Mouse (Mus musculus) MEL (cell line): ENCODE data around the gene Irx5. TPM values are rescaled to one million over a fixed set of nuclear protein-coding genes. Genes with fewer than 3 reads are reported as not detected.

Source experiments
- DNase-seq: peaks from one replicate; pipeline ENCODE4 v3.0.0; 2011; ENCODE audit warnings: low read depth, low spot score
- H3K27ac ChIP-seq: 2 replicates; pipeline ENCODE4 v1.5.1; 2012; ENCODE audit warnings: low read depth, mild to moderate bottlenecking, control low read depth, low read length, moderate library complexity; ENCODE audit not compliant: control insufficient read depth
- H3K27me3 ChIP-seq, 2 experiments: fragments of 150-350 bp in 1 of 2; sonication (generic) in 1 of 2; 2 replicates each; pipeline ENCODE4 v1.6.1; 2012; ENCODE audit warnings: low read length in 2 of 2, mild to moderate bottlenecking in 2 of 2, improper control_type of control experiment in 1 of 2, moderate library complexity in 1 of 2; ENCODE audit not compliant: insufficient read depth in 2 of 2, control insufficient read depth in 1 of 2
- H3K36me3 ChIP-seq, 2 experiments: 2 replicates each; pipeline ENCODE4 v1.6.1; 2012 to 2014; ENCODE audit warnings: low read length in 2 of 2, improper control_type of control experiment in 1 of 2, inconsistent platforms in 1 of 2, mild to moderate bottlenecking in 1 of 2; ENCODE audit not compliant: insufficient read depth in 2 of 2, control insufficient read depth in 1 of 2
- H3K4me1 ChIP-seq, 2 experiments: fragments of 150-350 bp in 1 of 2; sonication (generic) in 1 of 2; 2 replicates each; pipeline ENCODE4 v1.6.1; 2012; ENCODE audit warnings: low read length in 2 of 2, improper control_type of control experiment in 1 of 2, mild to moderate bottlenecking in 1 of 2; ENCODE audit not compliant: insufficient read depth in 2 of 2, control insufficient read depth in 1 of 2
- H3K4me3 ChIP-seq, 2 experiments: fragments of 150-350 bp in 1 of 2; sonication (generic) in 1 of 2; 2 replicates each; pipeline ENCODE4 v1.5.1; 2012; ENCODE audit warnings: low read depth in 2 of 2, low read length in 2 of 2, mild to moderate bottlenecking in 2 of 2, moderate library complexity in 2 of 2, control low read depth in 1 of 2, improper control_type of control experiment in 1 of 2; ENCODE audit not compliant: control insufficient read depth in 1 of 2, insufficient read depth in 1 of 2
- H3K79me2 ChIP-seq: 2 replicates; pipeline ENCODE4 v1.6.1; 2012; ENCODE audit warnings: mild to moderate bottlenecking, low read length, moderate library complexity; ENCODE audit not compliant: control insufficient read depth, poor library complexity, insufficient read depth
- H3K9ac ChIP-seq: 2 replicates; pipeline ENCODE4 v1.6.1; 2012; ENCODE audit warnings: low read depth, mild to moderate bottlenecking, control low read depth, low read length, moderate library complexity; ENCODE audit not compliant: control insufficient read depth, poor library complexity, severe bottlenecking
- H3K9me3 ChIP-seq: fragments of 150-350 bp; sonication (generic); replicated peaks from 2 replicates; pipeline ENCODE4 v1.6.1; 2012; ENCODE audit warnings: mild to moderate bottlenecking, low read length, improper control_type of control experiment, moderate library complexity; ENCODE audit not compliant: insufficient read depth
- BHLHE40 ChIP-seq: IDR thresholded peaks from 2 replicates; pipeline ENCODE4 v1.6.1; 2012; ENCODE audit warnings: low read depth, mild to moderate bottlenecking, inconsistent platforms, low read length, improper control_type of control experiment, borderline replicate concordance
- CHD1 ChIP-seq: IDR thresholded peaks from 2 replicates; pipeline ENCODE4 v1.6.1; 2012; ENCODE audit warnings: low read depth, mild to moderate bottlenecking, inconsistent platforms, low read length, improper control_type of control experiment
- EP300 ChIP-seq, 2 experiments: IDR thresholded peaks; 2 replicates each; pipeline ENCODE4 v1.6.1; 2011; ENCODE audit warnings: improper control_type of control experiment in 2 of 2, low read length in 2 of 2, low read depth in 1 of 2, mild to moderate bottlenecking in 1 of 2
- ETS1 ChIP-seq: IDR thresholded peaks from 2 replicates; pipeline ENCODE4 v1.6.1; 2012; ENCODE audit warnings: low read depth, mild to moderate bottlenecking, inconsistent platforms, low read length, improper control_type of control experiment, moderate library complexity
- JUND ChIP-seq: IDR thresholded peaks from 2 replicates; pipeline ENCODE4 v1.6.1; 2011; ENCODE audit warnings: low read depth, mild to moderate bottlenecking, improper control_type of control experiment, low read length
- MAZ ChIP-seq: IDR thresholded peaks from 2 replicates; pipeline ENCODE4 v1.6.1; 2012; ENCODE audit warnings: low read depth, mild to moderate bottlenecking, inconsistent platforms, low read length, improper control_type of control experiment
- MXI1 ChIP-seq: IDR thresholded peaks from 2 replicates; pipeline ENCODE4 v1.6.1; 2011; ENCODE audit warnings: mild to moderate bottlenecking, low read depth, low read length, improper control_type of control experiment
- MYC ChIP-seq: IDR thresholded peaks from 2 replicates; pipeline ENCODE4 v1.6.1; 2011; ENCODE audit warnings: low read depth, mild to moderate bottlenecking, low read length, improper control_type of control experiment, moderate library complexity
- POLR2AphosphoS5 ChIP-seq: IDR thresholded peaks from 2 replicates; pipeline ENCODE4 v1.6.1; 2012; ENCODE audit warnings: low read depth, borderline replicate concordance, mild to moderate bottlenecking, inconsistent platforms, low read length, moderate library complexity, mixed read lengths
- SIN3A ChIP-seq: IDR thresholded peaks from 2 replicates; pipeline ENCODE4 v1.6.1; 2012; ENCODE audit warnings: low read length, improper control_type of control experiment, inconsistent platforms
- TAL1 ChIP-seq: IDR thresholded peaks from 2 replicates; pipeline ENCODE4 v1.6.1; 2012; ENCODE audit warnings: mild to moderate bottlenecking, inconsistent platforms, low read length, moderate library complexity, mixed read lengths
- TCF12 ChIP-seq: IDR thresholded peaks from 2 replicates; pipeline ENCODE4 v1.6.1; 2014; ENCODE audit warnings: low read depth, mild to moderate bottlenecking, inconsistent platforms, low read length, improper control_type of control experiment, moderate library complexity
- UBTF ChIP-seq: IDR thresholded peaks from 2 replicates; pipeline ENCODE4 v1.6.1; 2012; ENCODE audit warnings: low read depth, mild to moderate bottlenecking, inconsistent platforms, low read length, improper control_type of control experiment, moderate library complexity, borderline replicate concordance; ENCODE audit not compliant: insufficient read depth
- USF1 ChIP-seq: IDR thresholded peaks from 2 replicates; pipeline ENCODE4 v1.6.1; 2014; ENCODE audit warnings: low read depth, mild to moderate bottlenecking, inconsistent platforms, low read length, improper control_type of control experiment, moderate library complexity
- USF2 ChIP-seq, 2 experiments: IDR thresholded peaks; 2 replicates each; pipeline ENCODE4 v1.6.1; 2011 to 2012; ENCODE audit warnings: improper control_type of control experiment in 2 of 2, low read length in 2 of 2, borderline replicate concordance in 1 of 2, inconsistent platforms in 1 of 2, low read depth in 1 of 2, mild to moderate bottlenecking in 1 of 2; ENCODE audit not compliant: insufficient read depth in 1 of 2
- ZC3H11A ChIP-seq: IDR thresholded peaks from 2 replicates; pipeline ENCODE4 v1.6.1; 2012; ENCODE audit warnings: low read depth, mild to moderate bottlenecking, inconsistent platforms, low read length, improper control_type of control experiment
- polyA plus RNA-seq, 2 experiments: library from polyadenylated mRNA; stranded (reverse) in 1 of 2; unstranded in 1 of 2; fragments of >175 nt in 1 of 2; fragments of >200 nt in 1 of 2; gene quantifications; 2 replicates each; pipeline versions ENCODE4 v1.2.1 to v1.2.4; 2012; ENCODE audit warnings: low replicate concordance in 2 of 2, low read depth in 1 of 2; ENCODE audit not compliant: insufficient read length in 2 of 2, insufficient read depth in 1 of 2, missing spikeins in 1 of 2
- total RNA-seq: library from RNA; depleted of rRNA; stranded (reverse); fragments of 300-350 nt; gene quantifications from 2 replicates; pipeline ENCODE4 v1.2.3, GENCODE M21; 2012

Gene Irx5
- total and polyA plus RNA-seq, 3 experiments = 0.15 to 0.43 TPM; not detected in 1

- TF ChIP-seq TAL1 (no peak), UBTF (no peak), JUND (no peak), EP300 (IDR thresholded peaks at IDR 0.05; ENCODE audit: low read depth in 1 of 2, low read length in 2 of 2) (no peak), USF1 (no peak), CHD1 (no peak), MAZ (no peak), POLR2AphosphoS5 (no peak), SIN3A (no peak), USF2 (IDR thresholded peaks at IDR 0.05; ENCODE audit: borderline replicate concordance in 1 of 2, insufficient read depth in 1 of 2, low read depth in 1 of 2, low read length in 2 of 2) (no peak), MYC (no peak), ETS1 (no peak)
- no peak for DNase-seq
- H3K4me1 ChIP-seq = no peaks in the 10 kb centered on the region
These were observed 28.2 kb upstream of the Irx5 start for GRCm38 (mm10) chr8:92329273-92329672.

GRCm38 (mm10) chr8:92331811-92332210, 25.6 kb upstream of the Irx5 start:
- no peaks in the 10 kb centered on the region for H3K27me3 ChIP-seq

More at GRCm38 (mm10) chr8:92329273-92329672, 28.2 kb upstream of the Irx5 start:
- Histone ChIP-seq H3K9me3 (no peaks in the 10 kb centered on the region), H3K36me3 (no peaks in the 10 kb centered on the region), H3K9ac (no peak overlapping the region), H3K27ac (no peak overlapping the region), H3K79me2 (no peaks in the 10 kb centered on the region), H3K4me3 (no peak overlapping the region), H3K27me3 (no peaks in the 10 kb centered on the region)

DNA sequence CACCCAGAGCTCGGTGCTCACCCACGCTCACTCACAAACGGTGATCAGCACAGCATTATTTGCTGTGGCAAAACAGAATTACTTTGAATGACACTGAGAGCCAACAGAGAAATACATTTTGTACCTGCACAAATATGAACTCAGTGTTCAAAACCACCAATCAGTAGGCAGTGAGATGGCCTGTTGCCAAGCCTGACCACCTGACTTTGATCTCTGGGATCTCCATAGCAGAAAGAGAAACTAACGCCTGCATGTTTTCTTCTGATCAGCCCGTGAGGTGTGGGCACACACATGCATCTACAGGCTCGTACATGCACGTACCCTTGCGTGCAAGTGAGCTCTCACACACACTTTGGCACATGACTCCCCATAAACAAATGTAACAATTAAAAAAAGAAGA, 24.0 kb upstream of the Irx5 start:
- TF ChIP-seq MXI1 (no peak), JUND (no peak), USF2 (IDR thresholded peaks at IDR 0.05; ENCODE audit: borderline replicate concordance in 1 of 2, insufficient read depth in 1 of 2, low read depth in 1 of 2, low read length in 2 of 2) (no peak), ZC3H11A (no peak), BHLHE40 (no peak)
- H3K27ac ChIP-seq = no peak overlapping the region
- H3K79me2 ChIP-seq = no peaks in the 10 kb centered on the region
- H3K36me3 ChIP-seq = no peaks in the 10 kb centered on the region; a peak in 1 of 4 replicates
- no peaks in the 10 kb centered on the region for H3K4me1 ChIP-seq
- H3K27me3 ChIP-seq = no peaks in the 10 kb centered on the region
- H3K9ac ChIP-seq = no peak overlapping the region
- H3K4me3 ChIP-seq = no peak overlapping the region
- DNase-seq = no peak
- H3K9me3 ChIP-seq = no peaks in the 10 kb centered on the region

More at GRCm38 (mm10) chr8:92331811-92332210, 25.6 kb upstream of the Irx5 start:
- no peak for TF ChIP-seq TCF12
- no peak for TF ChIP-seq MAZ
- H3K27ac ChIP-seq = no peak overlapping the region
- H3K36me3 ChIP-seq = no peaks in the 10 kb centered on the region; a peak in 1 of 4 replicates
- H3K79me2 ChIP-seq = no peaks in the 10 kb centered on the region
- H3K4me3 ChIP-seq = no peak overlapping the region
- no peak for DNase-seq
- no peaks in the 10 kb centered on the region for H3K4me1 ChIP-seq
- H3K9ac ChIP-seq = no peak overlapping the region
- H3K9me3 ChIP-seq = no peaks in the 10 kb centered on the region
